Mouse (Mus musculus) heart, adult 2 months (tissue): ENCODE measurements around the gene Nhlrc2.

Source experiments
- CTCF ChIP-seq: fragments of 200-600 bp; IDR thresholded peaks from 2 replicates; pipeline ENCODE4 v1.8.1; 2022; ENCODE audit warnings: antibody characterized with exemption, mild to moderate bottlenecking, moderate library complexity
- EP300 ChIP-seq: fragments of 200-500 bp; IDR thresholded peaks from 2 replicates; pipeline ENCODE4 v1.6.1; 2011; ENCODE audit warnings: low read depth, low read length, control low read depth; ENCODE audit not compliant: insufficient read depth
- POLR2A ChIP-seq: fragments of 200-500 bp; IDR thresholded peaks from 2 replicates; pipeline ENCODE4 v1.6.1; 2011; ENCODE audit warnings: mild to moderate bottlenecking, low read depth, low read length, control low read depth; ENCODE audit not compliant: insufficient read depth

DNA sequence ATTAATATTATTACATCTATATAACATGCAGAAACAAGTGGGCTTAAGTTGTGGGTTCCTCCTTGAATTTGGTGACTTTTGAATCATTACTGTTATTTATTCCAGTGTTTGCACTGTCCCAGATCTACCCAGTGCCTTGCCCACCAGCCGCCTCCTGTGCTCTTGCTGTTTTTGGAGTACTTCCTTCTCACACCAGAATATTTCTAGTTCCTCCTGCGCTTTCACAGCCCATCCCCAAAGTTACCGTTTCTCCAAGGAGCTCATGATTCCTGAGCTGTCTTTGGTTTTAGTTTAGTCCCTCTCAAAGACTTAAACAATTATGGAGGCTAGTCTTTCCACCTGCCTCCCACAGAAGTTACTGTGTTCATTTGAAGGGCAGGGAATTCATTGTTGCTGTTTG is 15.4 kb downstream of the Nhlrc2 start:
- TF ChIP-seq POLR2A (no peak), CTCF (no peak), EP300 (no peak)
